Mouse (Mus musculus): Measurements from ENCODE around the gene Mgea5.

The Mgea5 gene

DNA sequence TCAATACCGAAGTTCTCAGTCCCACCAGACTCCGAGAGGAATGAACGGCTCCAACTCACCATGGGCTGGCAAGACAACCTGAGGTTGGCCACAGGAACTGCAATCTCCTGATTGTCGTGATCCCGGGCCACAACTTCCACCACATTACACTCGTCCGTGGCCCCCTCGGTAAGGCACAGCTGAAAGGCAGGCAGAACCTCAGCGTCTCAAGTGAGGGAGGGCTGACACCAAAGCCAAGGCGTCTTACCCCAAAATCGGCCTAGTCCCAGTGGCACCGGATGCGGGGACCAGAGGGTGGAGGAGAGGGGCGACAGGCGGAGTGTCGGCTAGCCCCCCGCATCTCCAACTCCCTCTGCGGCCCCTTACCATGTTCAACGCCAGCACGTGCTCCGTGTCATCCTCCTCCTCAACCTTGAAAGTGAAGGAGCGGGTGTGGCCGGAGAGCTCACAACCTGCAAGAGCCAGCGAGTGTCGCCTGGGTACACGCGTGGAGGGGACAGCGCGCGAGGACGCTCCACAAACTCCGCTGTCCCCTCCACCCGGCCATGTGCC, 34.9 kb downstream of the Mgea5 start:
- peak; percentile 24 for DNase-seq (ENCODE audit: low spot score)

DNA sequence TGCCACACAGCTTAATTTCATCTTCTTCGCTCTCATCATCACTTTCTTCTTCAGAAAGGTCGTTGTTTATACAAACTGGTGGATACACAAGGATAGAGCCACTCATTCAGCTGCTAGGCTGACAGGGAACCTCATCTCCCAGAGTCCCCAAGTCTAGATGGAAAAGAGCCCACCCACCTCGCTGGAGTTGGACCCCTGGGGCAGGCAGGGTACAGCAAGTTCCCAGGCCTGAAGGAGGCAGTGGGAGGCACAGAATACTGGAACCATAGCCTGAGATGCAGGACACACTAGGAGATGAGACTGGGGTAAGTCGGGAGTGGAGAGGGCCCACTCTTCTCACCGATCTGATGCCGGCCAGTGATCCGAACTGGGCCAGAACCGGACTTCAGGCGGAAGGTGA, 35.4 kb downstream of the Mgea5 start:
- DNase-seq (ENCODE audit: low spot score), result no peak

- peak; percentile 95 for DNase-seq (ENCODE audit: low spot score)
Observed at GRCm38 (mm10) chr19:45747028-45747867, 36.4 kb downstream of the Mgea5 start.

DNA sequence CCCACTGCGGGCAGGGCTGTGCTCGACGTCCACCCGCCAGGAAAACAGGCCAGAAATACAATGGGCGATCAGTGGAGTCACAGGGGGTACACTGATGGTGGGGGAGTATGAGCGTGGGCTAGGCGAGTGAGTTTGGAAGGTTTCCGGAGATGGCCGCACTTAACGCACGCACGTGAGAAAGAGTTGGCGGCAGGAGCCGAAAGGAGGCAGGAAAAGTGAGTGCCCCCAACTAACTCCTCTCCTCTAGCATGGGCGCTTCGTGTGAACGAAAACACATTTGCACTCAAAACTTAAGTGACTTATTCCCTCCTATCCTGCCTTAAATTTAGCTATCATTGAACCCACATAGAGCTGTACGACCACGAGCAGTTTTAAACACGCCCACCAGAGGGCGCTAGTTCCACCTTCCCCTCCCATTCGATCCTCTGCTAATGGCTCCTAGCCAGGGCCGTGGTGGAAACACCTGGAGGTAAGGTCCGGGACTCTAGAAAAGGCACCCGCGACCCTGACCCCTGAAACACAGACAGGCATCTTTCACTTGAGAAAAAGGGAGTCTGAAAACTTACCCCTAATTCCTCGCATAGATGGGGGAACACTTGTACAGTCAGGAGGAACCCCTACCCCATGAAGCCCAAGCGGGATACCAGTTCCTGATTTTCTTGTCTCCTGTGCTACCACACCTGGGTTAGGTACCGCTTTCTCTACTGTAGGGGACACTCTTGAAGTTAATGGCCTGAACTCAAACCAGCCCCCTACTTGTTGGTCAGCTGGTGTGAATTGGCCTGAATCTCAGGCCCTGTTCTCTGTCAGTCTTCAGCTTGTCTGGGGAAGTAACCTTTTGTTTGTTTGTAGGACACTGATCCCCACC, 37.2 kb downstream of the Mgea5 start:
- DNase-seq (ENCODE audit: low spot score), result peak; percentile 83

DNA sequence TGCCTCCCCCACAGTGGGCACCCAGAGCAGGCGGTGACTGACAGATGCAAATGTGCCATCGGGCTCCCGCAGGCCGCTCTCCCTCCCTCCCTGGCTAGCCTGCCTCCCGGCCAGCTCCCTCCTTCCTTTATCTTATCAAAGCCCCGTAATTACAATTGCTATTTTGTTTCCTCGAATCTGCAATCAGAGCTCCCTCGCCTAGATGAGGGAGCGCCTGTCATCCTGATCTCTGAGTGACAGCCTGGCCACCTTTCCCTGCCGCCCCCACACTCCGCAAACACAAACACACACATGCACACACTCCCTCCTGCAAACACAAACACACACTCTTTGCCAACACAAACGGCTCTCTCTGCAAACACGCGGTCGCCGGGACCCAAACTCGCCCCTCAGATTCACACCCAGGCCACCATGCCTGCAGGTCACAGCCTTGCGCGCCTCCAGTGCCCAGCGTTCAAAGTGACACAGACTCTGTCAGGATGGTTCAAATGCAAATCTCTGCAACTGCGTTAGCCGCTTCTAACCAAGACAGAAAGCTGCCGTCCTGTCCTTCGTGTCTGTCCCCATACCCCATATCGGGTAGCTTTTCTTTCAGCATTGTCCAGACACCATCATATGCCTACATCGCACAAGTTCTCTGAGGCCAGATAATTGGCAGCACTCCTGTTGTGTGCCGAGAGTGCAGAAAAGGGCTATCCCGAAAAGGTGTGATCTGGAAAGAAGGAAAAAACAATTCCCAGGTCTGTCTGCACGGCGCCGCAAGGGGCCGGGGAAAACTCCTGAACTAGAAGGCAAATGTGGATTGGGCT, 38.1 kb downstream of the Mgea5 start:
- no peak for DNase-seq (ENCODE audit: low spot score)

GRCm38 (mm10) chr19:45743619-45744018, 40.0 kb downstream of the Mgea5 start:
- no peak for DNase-seq (ENCODE audit: low spot score)

- DNase-seq (ENCODE audit: low spot score), result no peak
Observed at GRCm38 (mm10) chr19:45742984-45743575, 40.6 kb downstream of the Mgea5 start.

- DNase-seq (ENCODE audit: low spot score), result no peak
Observed at GRCm38 (mm10) chr19:45742218-45742983, 41.2 kb downstream of the Mgea5 start, which contains the start of gene Fgf8. Fgf8 (minus strand) TSS chr19:45742915.

- DNase-seq (ENCODE audit: low spot score), result no peak
Observed at GRCm38 (mm10) chr19:45741431-45742217, 42.0 kb downstream of the Mgea5 start.

GRCm38 (mm10) chr19:45740817-45741216, 42.8 kb downstream of the Mgea5 start:
- no peak for DNase-seq (ENCODE audit: low spot score)

DNA sequence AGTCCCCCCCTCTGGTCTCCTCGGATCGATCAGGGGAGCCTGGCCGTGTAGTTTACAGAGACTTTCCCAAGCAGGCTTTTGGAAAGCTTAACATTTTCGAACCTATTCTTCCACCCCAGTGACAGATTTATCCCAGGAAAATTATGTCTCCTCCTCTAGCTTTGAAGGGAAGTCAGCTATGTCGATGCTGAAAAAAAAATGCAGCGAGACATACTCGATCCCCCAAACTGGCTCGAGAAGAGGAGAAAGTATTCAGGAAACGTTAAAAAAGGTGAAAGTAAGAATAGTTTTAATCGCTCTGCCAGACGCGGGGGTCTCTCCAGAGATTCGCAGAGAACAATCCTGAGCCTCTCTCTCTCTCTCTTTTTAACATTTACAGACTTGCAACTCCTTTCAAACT, 43.4 kb downstream of the Mgea5 start:
- no peak for DNase-seq (ENCODE audit: low spot score)

DNA sequence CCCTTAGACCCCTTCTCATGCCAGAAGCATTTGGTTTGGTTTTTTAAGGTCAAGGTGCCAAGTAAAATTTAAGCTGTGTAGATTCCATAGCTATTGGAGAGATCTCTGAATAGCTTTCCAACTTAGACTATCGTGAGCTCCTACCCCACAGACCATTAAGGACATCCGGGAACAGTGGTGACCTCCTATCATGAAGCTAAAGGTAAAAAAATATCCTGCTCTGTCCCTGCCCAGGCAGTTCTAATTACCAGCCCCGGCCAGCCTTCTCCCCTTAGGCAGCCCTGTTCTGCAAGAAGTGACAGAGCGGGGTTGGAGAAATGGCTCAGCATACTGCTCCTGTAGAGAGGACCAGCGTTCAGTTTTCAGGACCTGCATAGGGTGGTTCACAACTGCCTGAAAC, 45.1 kb downstream of the Mgea5 start:
- DNase-seq (ENCODE audit: low spot score), result no peak

DNA sequence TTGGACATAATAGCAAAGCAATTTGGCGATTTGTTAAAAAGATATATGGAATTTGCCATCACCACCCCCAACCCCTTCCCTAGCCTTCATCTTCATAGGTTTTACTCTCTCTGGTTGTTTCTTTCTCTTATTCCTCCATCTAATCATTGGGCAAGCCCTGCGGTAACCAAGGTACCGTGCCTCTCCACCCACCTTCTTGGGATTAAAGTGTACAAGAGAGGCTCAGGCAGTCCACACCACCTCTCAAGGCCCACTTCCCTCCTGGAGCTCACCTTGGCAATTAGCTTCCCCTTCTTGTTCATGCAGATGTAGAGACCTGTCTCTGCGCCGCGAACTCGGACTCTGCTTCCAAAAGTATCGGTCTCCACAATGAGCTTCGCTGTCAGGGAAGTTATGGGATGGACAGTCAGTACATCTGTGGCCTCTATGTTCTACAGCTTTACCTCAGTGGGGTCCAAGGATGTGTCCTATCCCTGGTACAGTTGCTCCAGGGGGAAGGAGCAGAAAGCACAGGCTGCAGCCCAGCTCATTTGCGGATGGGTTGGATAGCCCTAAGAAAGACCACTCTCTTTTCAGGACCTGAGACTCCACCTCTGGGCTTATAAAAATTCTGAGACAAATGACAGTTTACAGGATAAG, 45.7 kb downstream of the Mgea5 start:
- no peak for DNase-seq (ENCODE audit: low spot score)

DNA sequence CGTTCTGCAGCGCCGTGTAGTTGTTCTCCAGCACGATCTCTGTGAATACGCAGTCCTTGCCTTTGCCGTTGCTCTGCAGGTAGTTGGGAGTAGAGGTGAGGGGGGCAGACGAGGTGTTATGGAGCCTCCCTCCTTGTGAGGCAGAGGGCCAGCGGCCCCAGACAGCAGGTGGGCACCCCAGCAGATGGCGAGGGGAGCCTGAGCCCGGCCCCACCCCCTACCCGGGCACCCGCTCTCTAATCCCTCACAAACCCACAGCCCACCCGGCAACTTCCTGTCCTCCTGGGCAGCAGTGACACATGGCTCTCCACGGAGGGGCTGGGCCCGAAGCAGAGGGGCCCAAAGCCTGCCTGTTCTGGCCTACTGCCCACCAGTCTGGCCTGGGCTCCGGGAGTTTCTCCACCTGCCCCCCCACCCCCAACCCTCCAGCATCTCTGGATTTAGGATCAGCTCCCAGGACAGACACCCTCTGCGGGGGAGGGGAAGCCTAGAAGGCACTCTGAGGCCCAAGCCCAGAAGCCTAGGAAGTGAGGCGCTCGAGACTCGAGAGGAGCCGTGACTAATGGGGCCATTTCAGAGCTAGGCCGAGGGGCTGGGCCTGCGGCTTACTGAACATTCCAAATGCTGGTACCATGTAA, 46.3 kb downstream of the Mgea5 start:
- DNase-seq (ENCODE audit: low spot score), result no peak

- no peak for DNase-seq (ENCODE audit: low spot score)
Observed at GRCm38 (mm10) chr19:45736855-45737207, 46.8 kb downstream of the Mgea5 start.

- no peak for DNase-seq (ENCODE audit: low spot score)
Observed at GRCm38 (mm10) chr19:45736241-45736640, 47.4 kb downstream of the Mgea5 start.

GRCm38 (mm10) chr19:45734762-45735161, 48.9 kb downstream of the Mgea5 start:
- DNase-seq (ENCODE audit: low spot score), result no peak

GRCm38 (mm10) chr19:45734191-45734590, 49.4 kb downstream of the Mgea5 start:
- DNase-seq (ENCODE audit: low spot score), result no peak

GRCm38 (mm10) chr19:45733564-45733963, 50.1 kb downstream of the Mgea5 start:
- DNase-seq (ENCODE audit: low spot score), result no peak
